Mouse (Mus musculus): ENCODE measurements around the gene Hsd17b13. TPM values are rescaled to one million over a fixed set of nuclear protein-coding genes. Genes with fewer than 3 reads are reported as not detected.
"Not testable (repeated sequence)": the region's sequence is repeated elsewhere in the genome, so short reads cannot be mapped to it uniquely, and the experiment has no call there.

The Hsd17b13 gene
- polyA plus RNA-seq, 1 experiment from 2014 or later: not detected

GRCm38 (mm10) chr5:103972801-103973200 lies 4.4 kb downstream of the Hsd17b13 start:
- H3K4me2 ChIP-seq (replicated peaks): no peak overlapping the region
- ATAC-seq (ENCODE audit: low FRiP score): no peak
- H3K27me3 ChIP-seq: no peaks in the 10 kb centered on the region
- no peaks in the 10 kb centered on the region for H3K9me3 ChIP-seq (replicated peaks)
- H3K4me1 ChIP-seq: no peaks in the 10 kb centered on the region
- H3K27ac ChIP-seq: no peak overlapping the region
- H3K9ac ChIP-seq: no peak overlapping the region
- WGBS: 80% methylated on average over 13 of the region's 13 CpGs
- no peak overlapping the region for H3K4me3 ChIP-seq
- H3K36me3 ChIP-seq: no peaks in the 10 kb centered on the region

GRCm38 (mm10) chr5:103972379-103972778 lies 4.8 kb downstream of the Hsd17b13 start:
- no peak for ATAC-seq (ENCODE audit: low FRiP score)
- H3K4me3 ChIP-seq: no peak overlapping the region
- 72% methylated on average over 19 of the region's 19 CpGs for WGBS

GRCm38 (mm10) chr5:103971051-103971450 lies 6.2 kb downstream of the Hsd17b13 start:
- Histone ChIP-seq H3K36me3 (no peaks in the 10 kb centered on the region), H3K4me3 (no peak overlapping the region), H3K9ac (no peak overlapping the region), H3K9me3 (replicated peaks) (no peaks in the 10 kb centered on the region), H3K27me3 (no peaks in the 10 kb centered on the region), H3K4me1 (no peaks in the 10 kb centered on the region), H3K4me2 (replicated peaks) (no peak overlapping the region), H3K27ac (no peak overlapping the region)
- no peak for ATAC-seq (ENCODE audit: low FRiP score)
- 77% methylated on average over 5 of the region's 5 CpGs for WGBS

More at GRCm38 (mm10) chr5:103972379-103972778, 4.8 kb downstream of the Hsd17b13 start:
- H3K4me2 ChIP-seq (replicated peaks): no peak overlapping the region
- H3K4me1 ChIP-seq: no peaks in the 10 kb centered on the region
- no peaks in the 10 kb centered on the region for H3K9me3 ChIP-seq (replicated peaks)
- H3K36me3 ChIP-seq: no peaks in the 10 kb centered on the region
- no peaks in the 10 kb centered on the region for H3K27me3 ChIP-seq
- H3K27ac ChIP-seq: no peak overlapping the region
- H3K9ac ChIP-seq: no peak overlapping the region

GRCm38 (mm10) chr5:103962935-103963429 lies 14.2 kb downstream of the Hsd17b13 start:
- no peaks in the 10 kb centered on the region for H3K27me3 ChIP-seq
- no peaks in the 10 kb centered on the region for H3K36me3 ChIP-seq
- no peaks in the 10 kb centered on the region for H3K4me1 ChIP-seq
- H3K9ac ChIP-seq: no peak overlapping the region
- no peak overlapping the region for H3K27ac ChIP-seq
- no peak overlapping the region for H3K4me2 ChIP-seq (replicated peaks)
- no peaks in the 10 kb centered on the region for H3K9me3 ChIP-seq (replicated peaks)
- no peak overlapping the region for H3K4me3 ChIP-seq
- no peak for ATAC-seq (ENCODE audit: low FRiP score)
- 70% methylated on average over 1 of the region's 1 CpGs for WGBS

- H3K4me2 ChIP-seq (replicated peaks): no peak overlapping the region
- no peak overlapping the region for H3K9ac ChIP-seq
- no peaks in the 10 kb centered on the region for H3K4me1 ChIP-seq
- no peaks in the 10 kb centered on the region for H3K9me3 ChIP-seq (replicated peaks)
- ATAC-seq (ENCODE audit: low FRiP score): no peak
- no peak overlapping the region for H3K27ac ChIP-seq
- no peaks in the 10 kb centered on the region for H3K36me3 ChIP-seq
- H3K4me3 ChIP-seq: no peak overlapping the region
- WGBS: 87% methylated on average over 5 of the region's 5 CpGs
- H3K27me3 ChIP-seq: no peaks in the 10 kb centered on the region
Measured at GRCm38 (mm10) chr5:103954638-103955037, 22.6 kb downstream of the Hsd17b13 start.

- no peak for ATAC-seq (ENCODE audit: low FRiP score)
- H3K36me3 ChIP-seq: no peaks in the 10 kb centered on the region
- no peaks in the 10 kb centered on the region for H3K27me3 ChIP-seq
- H3K9me3 ChIP-seq (replicated peaks): no peaks in the 10 kb centered on the region
- no peak overlapping the region for H3K4me2 ChIP-seq (replicated peaks)
- WGBS: 85% methylated on average over 10 of the region's 10 CpGs
- H3K4me3 ChIP-seq: no peak overlapping the region
- no peak overlapping the region for H3K9ac ChIP-seq
- no peaks in the 10 kb centered on the region for H3K4me1 ChIP-seq
- H3K27ac ChIP-seq: no peak overlapping the region
Measured at GRCm38 (mm10) chr5:103953135-103954083, 23.8 kb downstream of the Hsd17b13 start.

GRCm38 (mm10) chr5:103950138-103950537 lies 27.1 kb downstream of the Hsd17b13 start:
- whole genome bisulfite sequencing: 93% methylated on average over 15 of the region's 15 CpGs
- not testable (repeated sequence) for ATAC-seq (ENCODE audit: low FRiP score); H3K9ac ChIP-seq

GRCm38 (mm10) chr5:103943183-103943582 lies 34.0 kb downstream of the Hsd17b13 start:
- Histone ChIP-seq H3K4me2 (replicated peaks) (no peak overlapping the region), H3K4me1 (peaks cover 13% of the 10 kb centered on the region), H3K4me3 (no peak overlapping the region), H3K27ac (no peak overlapping the region), H3K9ac (no peak overlapping the region), H3K9me3 (replicated peaks) (no peaks in the 10 kb centered on the region), H3K36me3 (no peaks in the 10 kb centered on the region), H3K27me3 (peaks cover 28% of the 10 kb centered on the region)
- no peak for ATAC-seq (ENCODE audit: low FRiP score)
- 40% methylated on average over 6 of the region's 6 CpGs for WGBS

More at GRCm38 (mm10) chr5:103950138-103950537, 27.1 kb downstream of the Hsd17b13 start:
- H3K27me3 ChIP-seq; H3K27ac ChIP-seq; H3K9me3 ChIP-seq (replicated peaks); H3K4me2 ChIP-seq (replicated peaks); H3K36me3 ChIP-seq; H3K4me1 ChIP-seq; H3K4me3 ChIP-seq: not testable (repeated sequence)

GRCm38 (mm10) chr5:103939856-103940255 lies 37.4 kb downstream of the Hsd17b13 start:
- 72% methylated on average over 1 of the region's 1 CpGs for WGBS
- ATAC-seq (ENCODE audit: low FRiP score): no peak
- H3K4me2 ChIP-seq (replicated peaks): no peak overlapping the region

GRCm38 (mm10) chr5:103939350-103939652 lies 37.9 kb downstream of the Hsd17b13 start:
- H3K27ac ChIP-seq: peak overlapping the region; percentile 25; the same call in 1 of the 2 replicates
- H3K4me2 ChIP-seq (replicated peaks): peak overlapping the region; percentile 19
- no peak overlapping the region for H3K4me3 ChIP-seq
- no peak overlapping the region for H3K9ac ChIP-seq
- peak; percentile 62 for ATAC-seq (ENCODE audit: low FRiP score)
- peaks cover 34% of the 10 kb centered on the region for H3K27me3 ChIP-seq
- 62% methylated on average over 7 of the region's 7 CpGs for WGBS
- H3K36me3 ChIP-seq: no peaks in the 10 kb centered on the region
- H3K9me3 ChIP-seq (replicated peaks): no peaks in the 10 kb centered on the region
- H3K4me1 ChIP-seq: peaks cover 24% of the 10 kb centered on the region

More at GRCm38 (mm10) chr5:103939856-103940255, 37.4 kb downstream of the Hsd17b13 start:
- H3K9ac ChIP-seq: no peak overlapping the region
- no peak overlapping the region for H3K27ac ChIP-seq
- no peak overlapping the region for H3K4me3 ChIP-seq
- H3K27me3 ChIP-seq: peaks cover 39% of the 10 kb centered on the region
- peaks cover 24% of the 10 kb centered on the region for H3K4me1 ChIP-seq
- H3K9me3 ChIP-seq (replicated peaks): no peaks in the 10 kb centered on the region
- H3K36me3 ChIP-seq: no peaks in the 10 kb centered on the region

- Histone ChIP-seq H3K9ac (no peak overlapping the region), H3K27me3 (peaks cover 28% of the 10 kb centered on the region), H3K9me3 (replicated peaks) (no peaks in the 10 kb centered on the region), H3K36me3 (no peaks in the 10 kb centered on the region), H3K27ac (peak overlapping the region; percentile 25), H3K4me2 (replicated peaks) (peak overlapping the region; percentile 19), H3K4me1 (peaks cover 24% of the 10 kb centered on the region), H3K4me3 (no peak overlapping the region)
- ATAC-seq (ENCODE audit: low FRiP score): peak; percentile 87
- WGBS: 23% methylated on average over 11 of the region's 11 CpGs
Measured at GRCm38 (mm10) chr5:103938547-103939349, 38.5 kb downstream of the Hsd17b13 start.
